Mouse (Mus musculus) splenic B cell, adult 2 months (primary cell): Measurements from ENCODE around the gene Pdzd2.
A peak's percentile ranks its signal among the peaks of the same experiment; 100 is the strongest.

ENCODE experiments used
- DNase-seq: peaks from one replicate; pipeline ENCODE4 v3.0.0-alpha.2; 2011; ENCODE audit warnings: low read depth, low spot score
- H3K27me3 ChIP-seq: 2 replicates; pipeline ENCODE4 v1.6.1; 2012; ENCODE audit warnings: mild to moderate bottlenecking, low read length, moderate library complexity, mixed read lengths; ENCODE audit not compliant: control insufficient read depth, poor library complexity, insufficient read depth, severe bottlenecking
- H3K36me3 ChIP-seq: 2 replicates; pipeline ENCODE4 v1.6.1; 2012; ENCODE audit warnings: mild to moderate bottlenecking, low read length, moderate library complexity, mixed read lengths; ENCODE audit not compliant: control insufficient read depth, poor library complexity, insufficient read depth, severe bottlenecking

Gene Pdzd2

GRCm38 (mm10) chr15:12739277-12740247 lies at the start of gene Pdzd2:
TSS of gene Pdzd2 (minus strand) at chr15:12739924.
- DNase-seq = peak; percentile 6
- Histone ChIP-seq H3K27me3 (no peaks in the 10 kb centered on the region; the same call in 1 of the 2 replicates), H3K36me3 (no peaks in the 10 kb centered on the region)

GRCm38 (mm10) chr15:12789406-12789867 lies 49.7 kb upstream of the Pdzd2 start:
- Histone ChIP-seq H3K27me3 (no peaks in the 10 kb centered on the region), H3K36me3 (no peaks in the 10 kb centered on the region)
- DNase-seq = no peak

GRCm38 (mm10) chr15:12788536-12788935 lies 48.8 kb upstream of the Pdzd2 start:
- Histone ChIP-seq H3K27me3 (no peaks in the 10 kb centered on the region), H3K36me3 (no peaks in the 10 kb centered on the region)
- DNase-seq = no peak

- no peak for DNase-seq
- Histone ChIP-seq H3K27me3 (no peaks in the 10 kb centered on the region), H3K36me3 (no peaks in the 10 kb centered on the region)
Measured at GRCm38 (mm10) chr15:12781729-12782326, 42.1 kb upstream of the Pdzd2 start.

- Histone ChIP-seq H3K36me3 (no peaks in the 10 kb centered on the region), H3K27me3 (no peaks in the 10 kb centered on the region)
- no peak for DNase-seq
Measured at GRCm38 (mm10) chr15:12781296-12781695, 41.6 kb upstream of the Pdzd2 start.

- no peak for DNase-seq
- H3K36me3 ChIP-seq = no peaks in the 10 kb centered on the region
- no peaks in the 10 kb centered on the region for H3K27me3 ChIP-seq
Measured at GRCm38 (mm10) chr15:12774149-12774753, 34.5 kb upstream of the Pdzd2 start.

GRCm38 (mm10) chr15:12770958-12771357 lies 31.2 kb upstream of the Pdzd2 start:
- Histone ChIP-seq H3K27me3 (no peaks in the 10 kb centered on the region), H3K36me3 (no peaks in the 10 kb centered on the region)
- DNase-seq = no peak

- no peak for DNase-seq
- Histone ChIP-seq H3K27me3 (no peaks in the 10 kb centered on the region), H3K36me3 (no peaks in the 10 kb centered on the region)
Measured at GRCm38 (mm10) chr15:12766848-12767247, 27.1 kb upstream of the Pdzd2 start.

- no peak for DNase-seq
- H3K36me3 ChIP-seq = no peaks in the 10 kb centered on the region
Measured at GRCm38 (mm10) chr15:12763147-12763546, 23.4 kb upstream of the Pdzd2 start.

GRCm38 (mm10) chr15:12762258-12762913 lies 22.7 kb upstream of the Pdzd2 start:
- DNase-seq = no peak
- Histone ChIP-seq H3K36me3 (no peaks in the 10 kb centered on the region), H3K27me3 (no peaks in the 10 kb centered on the region)

More at GRCm38 (mm10) chr15:12763147-12763546, 23.4 kb upstream of the Pdzd2 start:
- no peaks in the 10 kb centered on the region for H3K27me3 ChIP-seq

- Histone ChIP-seq H3K27me3 (no peaks in the 10 kb centered on the region), H3K36me3 (no peaks in the 10 kb centered on the region)
Measured at GRCm38 (mm10) chr15:12760747-12761146, 21.0 kb upstream of the Pdzd2 start.

GRCm38 (mm10) chr15:12758461-12758860 lies 18.7 kb upstream of the Pdzd2 start:
- no peak for DNase-seq
- H3K27me3 ChIP-seq = no peaks in the 10 kb centered on the region

More at GRCm38 (mm10) chr15:12760747-12761146, 21.0 kb upstream of the Pdzd2 start:
- DNase-seq = no peak

GRCm38 (mm10) chr15:12757757-12758156 lies 18.0 kb upstream of the Pdzd2 start:
- no peak for DNase-seq

More at GRCm38 (mm10) chr15:12758461-12758860, 18.7 kb upstream of the Pdzd2 start:
- H3K36me3 ChIP-seq = no peaks in the 10 kb centered on the region

GRCm38 (mm10) chr15:12753201-12753600 lies 13.5 kb upstream of the Pdzd2 start:
- H3K36me3 ChIP-seq = no peaks in the 10 kb centered on the region
- DNase-seq = no peak
- H3K27me3 ChIP-seq = no peaks in the 10 kb centered on the region; the same call in 1 of the 2 replicates

More at GRCm38 (mm10) chr15:12757757-12758156, 18.0 kb upstream of the Pdzd2 start:
- Histone ChIP-seq H3K27me3 (no peaks in the 10 kb centered on the region), H3K36me3 (no peaks in the 10 kb centered on the region)
